Mouse (Mus musculus) spleen, postnatal 4 days (tissue): ENCODE results near the gene D2hgdh.

ENCODE experiments used
- DNase-seq, 2 experiments: peaks; one replicate each; pipeline ENCODE4 v3.0.0; 2022; ENCODE audit warnings: low spot score in 2 of 2

D2hgdh gene

DNA sequence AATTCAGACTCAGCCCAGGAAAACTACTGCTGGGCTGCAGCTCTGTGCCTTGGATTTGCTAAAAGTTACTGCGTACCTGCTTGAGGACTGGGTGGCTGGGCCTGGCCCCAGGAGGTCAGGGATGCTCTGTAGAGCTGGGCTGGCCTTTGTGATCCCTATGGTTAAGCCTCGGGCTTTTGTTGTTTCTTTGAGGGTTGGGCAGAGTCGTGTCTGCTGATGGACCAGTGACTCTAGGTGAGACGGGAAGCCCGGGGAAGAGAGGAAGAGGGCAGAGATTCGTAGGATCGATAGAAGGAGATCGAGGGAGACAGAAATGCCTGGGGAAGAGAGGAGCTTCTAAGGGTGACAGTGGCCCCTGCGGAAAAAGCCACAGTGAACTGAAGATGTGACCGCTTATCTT lies at the start of gene D2hgdh:
Gene D2hgdh (plus strand): TSS at position 301 of the 400 bp plus-strand sequence.
- no peak for DNase-seq

DNA sequence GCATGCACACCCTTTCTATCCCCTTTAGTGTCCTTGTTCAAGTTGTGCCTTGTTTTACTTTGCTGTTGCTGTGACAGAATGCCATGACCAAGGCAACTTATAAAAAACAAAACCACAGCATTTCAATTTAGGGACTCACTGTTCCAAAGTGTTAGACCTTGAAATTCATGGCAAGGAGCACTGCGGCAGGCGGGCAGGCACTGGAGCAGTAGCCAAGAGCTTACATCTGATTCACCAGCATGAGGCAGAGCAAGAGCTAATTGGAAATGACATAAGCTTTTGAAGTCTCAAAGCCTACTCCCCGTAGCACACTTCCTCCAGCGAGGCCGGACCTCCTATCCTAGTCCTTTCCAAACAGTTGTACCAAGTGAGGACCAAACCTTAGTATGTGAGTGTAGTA lies 48.0 kb upstream of the D2hgdh start:
- DNase-seq, result no peak

DNA sequence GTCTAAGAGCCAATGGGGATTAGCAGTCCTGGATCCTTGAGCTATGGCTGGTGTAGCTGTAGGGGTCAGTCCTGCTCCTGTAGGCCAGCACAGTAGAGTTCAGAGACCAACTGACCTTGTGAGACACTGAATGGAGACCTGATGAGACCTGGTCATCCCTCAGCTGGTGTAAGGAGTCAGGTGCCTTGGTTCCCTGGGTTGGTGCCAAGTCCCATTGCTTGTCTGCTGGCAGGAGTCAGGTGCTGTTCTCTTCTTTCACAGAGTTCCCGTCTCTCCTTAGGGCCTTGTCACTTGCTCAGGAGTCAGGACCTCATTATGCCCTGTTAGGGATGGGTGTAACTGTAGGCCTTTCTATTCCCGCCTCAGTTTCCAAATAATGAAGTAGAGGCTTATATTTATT lies 37.8 kb upstream of the D2hgdh start:
- no peak for DNase-seq

DNA sequence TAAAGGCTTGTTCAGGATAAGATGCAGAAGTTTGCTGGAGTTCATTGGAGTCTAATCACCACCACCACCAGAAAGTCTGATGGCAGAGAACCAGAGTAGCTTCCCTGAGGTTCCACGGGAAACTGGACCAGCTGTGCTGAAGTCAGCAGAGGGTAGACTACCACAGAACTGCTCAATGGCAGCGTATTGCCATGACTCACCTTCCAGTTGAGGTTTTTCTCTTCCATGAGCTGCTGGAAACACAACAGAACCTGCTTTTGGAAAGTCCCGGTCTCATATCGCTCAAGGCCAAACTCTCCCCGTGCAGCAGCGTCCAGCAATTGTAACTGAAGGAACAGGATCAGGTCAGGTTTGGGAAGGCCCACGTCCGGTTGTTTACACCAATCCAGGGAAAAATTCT lies 30.2 kb upstream of the D2hgdh start:
- no peak for DNase-seq

DNA sequence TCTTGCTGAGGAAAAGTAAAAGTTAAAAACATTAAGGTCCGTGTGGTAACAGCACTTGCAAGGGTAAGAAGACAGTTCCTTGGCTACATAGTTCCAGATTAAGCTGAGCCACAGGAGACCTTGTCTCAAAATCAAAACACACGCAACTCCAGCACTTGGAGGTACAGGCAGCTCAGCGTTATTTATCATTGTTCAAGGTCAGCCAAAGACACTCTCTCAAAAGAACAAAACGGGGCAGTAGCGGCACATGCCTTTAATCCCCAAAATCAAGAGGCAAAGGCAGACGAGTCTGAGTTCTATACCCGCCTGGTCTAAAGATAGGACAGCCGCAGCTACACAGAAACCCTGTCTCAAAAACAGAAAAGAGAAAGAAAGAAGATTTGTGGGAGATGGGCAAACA lies 28.8 kb upstream of the D2hgdh start:
- no peak for DNase-seq

DNA sequence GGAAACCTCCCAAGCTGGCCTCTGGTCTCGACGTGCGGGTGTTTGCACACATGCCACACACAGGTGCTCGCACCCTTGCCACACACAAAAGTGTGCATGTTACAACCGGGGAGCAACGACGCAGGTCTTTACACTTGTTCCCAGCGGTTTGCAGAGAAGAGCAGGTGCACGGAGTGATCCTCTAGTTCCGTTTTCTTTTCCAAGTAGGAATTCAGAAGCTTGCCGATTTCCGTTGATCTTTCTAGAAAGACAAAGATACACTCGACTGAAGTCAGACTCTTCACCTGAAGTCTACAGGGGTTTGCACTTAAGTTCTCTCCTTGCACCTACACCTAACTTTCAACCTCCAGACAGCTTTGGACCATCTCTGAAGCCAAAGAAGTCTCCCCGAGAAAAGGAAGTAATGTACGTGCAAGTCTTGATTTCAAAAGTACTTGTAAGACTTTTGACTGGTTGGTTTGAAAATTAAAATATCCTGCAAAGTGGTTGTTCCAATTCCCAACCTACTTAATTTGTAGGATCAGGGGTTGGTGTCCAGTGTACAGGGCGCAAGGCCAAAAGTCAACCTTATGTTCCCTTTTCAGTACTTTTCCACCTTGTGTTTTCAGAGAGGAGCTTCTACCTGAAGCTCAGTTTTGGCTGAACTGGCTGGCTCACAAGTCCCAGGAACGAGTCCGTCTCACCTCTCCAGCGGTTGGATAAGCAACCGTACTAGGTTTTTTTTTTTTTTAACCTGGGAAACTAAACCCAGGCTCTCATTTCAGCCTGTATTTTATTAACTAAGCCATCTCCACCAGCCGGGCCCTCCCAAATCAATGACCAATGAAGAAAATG lies 23.8 kb upstream of the D2hgdh start:
- no peak for DNase-seq

DNA sequence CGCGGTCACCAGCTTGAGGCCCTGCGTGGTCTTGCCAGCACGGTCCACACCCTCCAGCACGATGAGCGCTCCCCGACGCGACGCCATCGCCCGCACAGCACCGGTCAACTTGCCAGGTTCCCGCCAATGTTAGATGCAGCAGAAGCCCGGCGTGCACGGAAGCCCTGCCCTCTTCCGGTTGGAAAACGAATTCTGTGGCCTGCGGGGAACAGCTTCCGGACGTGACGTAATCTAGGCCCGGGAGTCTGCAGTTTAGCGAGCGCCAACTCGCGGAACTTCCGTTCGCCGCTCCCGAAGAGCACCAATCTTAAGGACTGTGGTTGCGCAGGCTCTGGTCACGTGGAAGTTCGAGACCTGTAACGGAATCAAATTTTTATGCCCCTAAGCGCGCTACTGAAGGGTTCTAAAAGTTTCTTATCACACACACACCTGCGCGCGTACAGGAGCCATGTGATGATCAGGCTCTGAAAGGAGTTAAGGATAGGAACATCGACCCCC lies 22.9 kb upstream of the D2hgdh start, which contains the start of gene Dtymk:
Gene Dtymk (minus strand): TSS at position 194 of the 498 bp plus-strand sequence.
- DNase-seq, result peak; percentile 90 to 93

DNA sequence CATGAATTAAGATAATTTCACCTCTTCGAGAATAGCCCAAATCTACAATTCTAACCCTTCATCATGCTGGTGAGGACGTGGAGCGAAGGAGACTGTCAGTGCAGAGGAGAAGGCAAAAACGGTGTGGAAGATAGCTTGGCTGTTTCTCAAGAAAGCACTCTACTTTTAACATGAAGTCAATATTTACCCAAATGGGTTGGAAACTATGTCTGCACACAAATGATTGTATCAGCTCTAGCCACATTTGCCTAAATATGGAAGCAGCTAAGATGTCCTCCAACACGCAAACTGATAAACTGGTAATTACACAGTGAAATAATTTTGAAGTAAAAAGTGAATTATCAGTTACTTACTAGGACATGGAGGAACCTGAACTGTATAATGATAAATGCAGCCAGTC lies 21.9 kb upstream of the D2hgdh start:
- no peak for DNase-seq

DNA sequence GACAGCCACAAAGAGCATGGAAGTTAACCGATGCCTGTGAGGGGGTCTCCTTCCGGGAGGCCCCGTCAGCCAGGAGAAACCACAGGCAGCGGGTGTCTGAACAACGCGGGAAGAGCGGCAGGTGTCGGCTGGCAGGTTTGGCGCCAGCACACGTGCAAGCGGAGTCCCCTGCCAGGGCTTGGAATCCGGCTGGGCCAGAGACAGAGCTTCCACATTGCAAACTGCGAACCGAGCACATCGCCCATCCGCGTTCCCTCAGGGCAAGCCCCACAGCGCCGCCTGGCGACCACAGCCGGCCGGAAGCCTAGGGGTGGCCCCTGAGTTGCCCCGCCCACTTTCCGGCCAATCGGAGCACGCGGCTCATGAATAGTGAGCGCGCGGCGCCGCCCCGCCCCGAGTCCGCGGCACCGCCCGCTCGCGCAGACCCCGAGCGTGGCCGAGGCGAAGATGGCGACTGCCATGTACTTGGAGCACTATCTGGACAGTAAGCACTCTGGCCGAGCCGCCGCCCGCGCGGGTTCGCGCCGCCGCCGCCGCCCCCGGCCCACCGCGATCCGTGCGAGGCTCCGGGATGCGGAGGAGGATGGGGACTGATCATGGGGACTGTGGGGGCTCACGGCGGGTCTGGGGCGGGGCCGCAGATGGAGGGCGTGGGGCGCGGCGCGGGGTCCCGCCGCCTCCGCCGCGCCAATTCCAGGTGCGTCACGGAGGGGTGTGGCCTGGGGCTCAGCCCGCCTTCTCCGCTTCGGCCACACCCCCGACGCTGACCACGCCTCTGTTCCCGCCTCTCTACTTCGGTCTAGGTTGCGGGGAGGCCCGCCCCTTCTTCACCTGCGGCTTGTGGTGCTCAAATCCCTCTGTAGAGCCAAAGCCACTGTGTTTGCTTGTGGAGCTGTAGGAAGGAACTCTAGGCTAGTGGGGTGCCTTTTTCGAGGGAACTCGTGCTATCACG lies 20.9 kb upstream of the D2hgdh start, which contains the start of gene Ing5:
Gene Ing5 (plus strand): TSS at position 410 of the 952 bp plus-strand sequence.
- peak; percentile 100 for DNase-seq

DNA sequence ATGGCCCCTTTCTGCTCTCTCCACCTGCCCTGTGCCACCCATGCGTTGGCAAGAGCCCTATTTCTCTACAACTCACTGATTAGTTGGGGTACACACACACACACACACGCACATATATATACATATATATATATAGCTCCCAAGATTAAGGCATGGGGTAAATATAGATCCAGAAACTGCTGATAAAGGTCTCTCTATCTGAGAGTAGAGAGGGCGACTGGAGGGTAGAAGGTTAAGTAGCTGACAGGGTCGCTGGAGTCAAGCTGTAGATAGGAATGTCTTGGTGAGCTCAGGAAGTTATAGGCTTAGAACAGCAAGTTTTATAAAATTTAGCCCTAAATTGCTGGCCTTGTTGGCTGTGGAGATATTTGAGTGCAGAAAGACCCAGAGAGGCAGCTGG lies 19.9 kb upstream of the D2hgdh start:
- no peak for DNase-seq

DNA sequence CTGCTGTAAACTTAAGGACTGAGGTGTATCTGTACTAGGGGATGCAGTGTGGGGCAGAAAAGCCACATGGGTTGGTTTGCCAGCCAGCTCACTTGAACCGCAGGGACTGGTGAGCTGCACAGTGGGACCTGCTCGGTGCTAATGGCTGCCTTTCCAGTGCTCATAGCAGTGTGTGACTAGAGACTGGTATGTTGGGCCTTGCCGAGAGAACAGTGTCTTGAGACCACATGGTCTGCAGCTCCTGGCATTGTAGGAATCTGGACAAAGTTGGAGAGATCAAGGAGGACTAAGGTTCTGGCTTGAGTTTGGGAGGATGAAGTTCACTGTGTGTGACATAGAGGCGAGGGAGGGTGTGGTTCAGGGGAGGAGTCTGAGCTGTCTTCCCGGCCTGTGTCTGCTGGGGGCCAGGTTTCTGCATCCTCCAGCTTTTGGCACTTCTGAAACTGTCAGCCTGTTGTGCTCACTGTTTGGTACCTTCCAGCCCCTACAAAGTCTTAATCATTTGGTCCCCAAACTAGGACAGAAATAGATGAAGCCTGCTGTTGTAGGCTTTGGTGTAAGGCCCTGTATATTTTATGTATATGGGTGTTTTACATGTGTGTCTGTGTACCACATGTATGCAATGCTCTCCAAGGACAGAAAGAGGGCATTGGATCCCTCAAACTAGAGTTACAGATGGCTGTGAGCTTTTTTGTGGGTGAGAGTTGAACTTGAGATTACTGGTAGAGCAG lies 19.3 kb upstream of the D2hgdh start:
- DNase-seq, result peak in 1 of 2 experiments; percentile 32

DNA sequence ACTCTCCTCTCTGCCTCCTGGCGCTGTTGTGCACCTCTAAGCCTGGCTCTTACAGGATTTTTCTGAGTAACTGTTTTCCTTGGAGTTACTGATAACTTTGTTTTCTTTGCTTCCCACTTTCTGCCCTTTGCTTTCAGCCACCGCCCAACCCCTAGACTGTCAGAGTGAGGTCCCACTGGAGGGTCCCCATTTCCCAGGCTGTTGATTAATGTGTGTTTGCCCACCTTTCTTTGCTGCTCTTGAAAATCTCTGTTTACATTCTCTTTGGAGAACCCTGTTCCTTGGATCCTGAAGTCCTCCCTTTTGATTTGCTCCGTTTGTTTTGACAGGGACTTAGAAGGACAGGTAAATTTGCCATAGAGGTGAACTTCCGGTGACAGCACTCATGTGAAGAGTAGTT lies 15.8 kb upstream of the D2hgdh start:
- no peak for DNase-seq

DNA sequence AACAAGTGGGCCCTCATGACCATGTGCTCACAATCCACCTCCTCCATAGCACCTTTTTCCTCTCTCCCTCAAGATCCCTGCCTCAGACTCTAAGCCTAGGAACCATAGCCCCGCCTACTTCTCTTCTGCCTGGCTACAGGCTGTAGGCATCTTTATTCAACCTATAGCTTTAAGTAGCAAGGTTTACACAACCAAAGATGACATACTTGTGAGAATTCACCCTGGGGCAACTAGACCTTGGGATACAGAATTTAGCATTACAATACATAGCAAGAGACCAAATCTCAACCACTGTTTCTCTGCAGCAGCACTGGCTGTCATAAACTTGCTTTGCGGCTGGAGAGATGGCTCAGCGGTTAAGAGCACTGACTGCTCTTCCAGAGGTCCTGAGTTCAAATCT lies 14.7 kb upstream of the D2hgdh start:
- no peak for DNase-seq

DNA sequence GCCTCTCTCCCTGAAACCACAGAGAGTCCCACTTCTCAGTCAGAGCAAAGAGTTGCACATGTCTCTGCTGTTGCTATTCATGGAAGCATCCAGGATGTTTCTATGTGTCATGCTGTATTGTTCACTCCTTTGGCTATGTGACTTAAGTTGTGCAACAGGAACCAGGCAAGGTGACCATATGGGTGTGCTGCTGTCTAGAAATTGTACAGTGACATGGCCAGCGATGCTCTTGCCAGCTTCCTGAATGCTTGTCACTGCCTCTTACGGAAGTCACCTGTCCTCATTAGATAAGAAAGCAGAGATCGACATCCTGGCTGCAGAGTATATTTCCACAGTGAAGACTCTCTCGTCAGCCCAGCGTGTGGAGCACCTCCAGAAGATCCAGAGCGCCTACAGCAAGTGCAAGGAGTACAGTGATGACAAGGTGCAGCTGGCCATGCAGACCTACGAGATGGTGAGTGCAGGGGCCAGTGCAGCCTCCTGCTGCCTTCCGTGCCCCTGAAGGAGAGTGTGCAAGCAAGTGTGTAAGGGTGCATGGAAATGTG lies 13.1 kb upstream of the D2hgdh start:
- DNase-seq, result no peak

DNA sequence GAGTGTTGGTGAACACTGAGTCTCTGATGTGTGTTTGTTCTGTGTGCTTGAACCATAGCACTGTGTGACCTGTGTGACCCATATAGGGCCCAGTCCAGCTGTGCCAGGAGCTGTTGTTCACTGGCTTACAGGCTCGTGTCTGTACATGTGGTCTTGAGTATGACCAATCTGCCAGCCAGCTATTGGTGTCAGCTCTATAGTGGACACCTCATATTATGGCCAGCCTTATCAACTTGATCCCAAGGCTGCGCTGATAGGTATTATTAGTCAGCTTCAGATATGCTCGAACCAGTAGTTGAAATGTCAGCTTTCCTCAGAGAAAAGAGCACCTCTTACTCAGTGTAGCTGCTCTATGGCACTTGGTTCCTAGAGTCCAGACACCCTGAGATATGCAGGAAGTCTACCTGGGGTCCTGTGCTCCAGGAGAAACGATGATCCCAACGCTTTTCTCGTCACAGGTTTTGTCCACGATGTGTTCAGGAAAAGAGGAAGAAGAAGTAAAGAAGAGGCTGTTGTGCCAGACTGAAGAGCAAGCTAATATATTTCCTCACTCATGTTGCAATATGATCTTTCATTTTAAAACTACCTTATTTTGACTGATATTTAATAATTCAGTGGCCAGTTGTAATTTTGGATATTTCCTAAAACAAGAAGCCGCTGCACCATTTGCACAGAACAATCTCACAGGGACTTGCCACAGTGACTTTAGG lies 6.7 kb upstream of the D2hgdh start:
- DNase-seq, result no peak

DNA sequence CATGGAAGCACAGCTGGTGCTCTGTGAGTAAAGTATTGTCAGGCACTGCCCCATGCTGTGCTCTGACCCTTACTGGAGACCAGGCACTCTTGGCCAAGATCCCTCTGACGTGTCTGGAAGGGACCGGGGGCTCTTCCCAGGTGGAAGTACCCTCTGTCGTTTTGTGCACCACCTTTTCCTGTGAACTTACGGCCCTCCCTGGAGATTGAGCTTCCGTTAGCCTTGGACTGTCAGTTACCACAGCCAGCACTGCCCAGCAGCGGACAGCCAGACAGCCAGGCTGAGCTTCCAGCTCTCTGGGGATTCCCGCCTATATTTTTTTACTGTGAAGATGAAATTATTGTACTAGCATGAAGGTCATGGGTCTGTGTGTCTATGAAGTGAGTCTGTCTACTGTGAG lies 6.0 kb upstream of the D2hgdh start:
- no peak for DNase-seq

DNA sequence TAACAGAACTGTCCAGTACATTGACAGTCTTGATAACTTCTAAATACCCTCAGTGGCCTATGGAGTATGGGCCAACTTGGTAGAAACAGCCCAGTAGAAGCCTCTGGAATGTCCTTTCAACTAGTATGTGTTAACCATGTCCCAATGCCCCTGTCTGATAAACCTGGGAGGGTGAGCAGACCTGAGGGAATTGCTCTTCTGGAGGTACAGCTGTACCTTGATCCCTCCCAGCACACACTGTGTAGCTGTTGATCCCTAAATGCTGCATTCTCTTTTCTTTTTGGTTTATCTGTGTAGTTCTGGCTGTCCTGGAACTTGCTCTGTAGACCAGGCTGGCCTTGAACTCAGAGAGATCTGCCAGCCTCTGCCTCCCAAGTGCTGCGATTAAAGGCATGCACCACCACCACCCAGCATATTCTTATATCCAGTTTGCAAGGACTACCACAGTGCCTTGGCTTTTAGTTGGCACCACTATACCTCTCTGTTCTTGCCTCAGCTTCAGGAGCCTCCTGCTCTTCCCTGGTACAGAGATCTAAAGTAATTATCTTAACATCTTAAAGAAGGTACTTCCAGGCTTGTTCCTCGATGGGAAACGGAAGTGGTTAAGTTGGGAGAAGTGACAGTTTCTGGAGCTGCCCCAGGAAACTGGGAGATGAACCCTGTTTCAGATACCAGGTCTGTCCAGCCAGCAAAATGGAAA lies 763 bp upstream of the D2hgdh start:
- no peak for DNase-seq

DNA sequence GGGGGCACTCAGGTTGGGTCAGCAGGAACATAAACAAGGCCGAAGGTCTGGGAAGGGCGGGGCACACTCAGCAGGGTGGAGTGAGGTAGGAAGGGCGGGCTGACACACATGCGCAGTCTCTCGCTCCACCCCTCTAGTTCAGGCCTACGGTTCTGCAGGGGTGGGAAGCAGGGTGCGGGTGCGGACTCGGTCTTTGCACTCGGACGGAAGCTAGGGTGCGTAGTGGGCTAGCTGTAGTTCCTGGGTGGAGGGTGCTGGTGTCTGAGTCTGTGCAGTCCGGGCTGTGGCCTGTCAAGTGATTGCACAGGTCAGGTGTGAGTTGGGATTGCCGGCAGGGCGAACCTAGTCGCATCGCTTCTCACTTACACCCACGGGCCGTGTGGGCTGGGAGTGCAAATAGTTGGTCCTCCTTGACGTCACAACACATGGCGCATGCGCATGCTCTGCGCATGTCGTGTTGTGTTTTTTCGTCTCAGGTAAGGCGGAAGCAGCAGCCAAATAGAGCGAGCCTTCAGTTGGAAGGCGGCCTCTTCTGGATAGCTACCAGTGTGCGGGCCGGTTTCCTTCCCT lies 481 bp downstream of the D2hgdh start:
- peak; percentile 93 to 95 for DNase-seq

DNA sequence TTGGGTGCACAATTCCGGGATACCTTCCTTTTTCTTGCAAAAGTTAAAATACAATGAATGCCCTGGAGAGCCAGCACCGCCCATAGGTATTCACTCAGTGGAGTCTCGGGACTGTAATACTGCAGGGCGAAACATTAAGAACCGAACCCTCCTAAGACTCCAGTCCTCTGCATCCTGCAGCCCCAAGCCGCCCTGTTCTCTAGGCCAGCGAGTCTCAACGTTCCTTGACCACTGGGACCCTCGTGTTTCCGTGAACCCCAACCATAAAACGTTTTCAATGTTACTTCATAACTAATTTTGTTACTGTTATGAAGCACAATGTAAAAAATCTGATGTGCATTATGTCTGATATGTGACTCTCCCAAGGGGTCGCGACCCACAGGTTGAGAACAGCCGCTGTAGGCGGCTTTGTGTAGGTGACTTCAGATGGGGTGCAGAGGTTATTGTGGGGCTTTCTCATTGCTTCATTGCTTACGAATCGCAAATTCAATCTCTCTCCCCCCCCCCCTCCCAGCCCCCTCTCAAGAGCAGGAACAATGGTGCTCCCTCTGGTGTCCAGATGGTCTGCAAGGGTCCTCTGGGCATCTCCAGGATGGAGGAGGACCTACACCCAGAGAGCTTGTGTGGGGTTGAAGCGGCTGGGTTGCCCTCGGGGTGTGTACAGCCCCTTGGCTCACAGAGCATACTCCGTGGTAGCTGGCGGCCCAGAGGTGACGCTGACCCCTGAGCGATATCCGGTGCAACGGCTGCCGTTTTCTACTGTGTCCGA lies 1.2 kb downstream of the D2hgdh start:
- DNase-seq, result no peak
